Mouse (Mus musculus) T-helper 17 cell (primary cell): ENCODE results near the gene Adgrg3.

Experiments used
- in situ Hi-C, 2 experiments: fragments of 300-600 bp; cut with MboI, MseI; formaldehyde crosslinking; loops; 1 replicate in 1 of 2; 2 replicates in 1 of 2; pipeline ENCODE4 v1.15.1; 2025; ENCODE audit warnings: high pct_unique_total_duplicates in 2 of 2

The Adgrg3 gene

DNA sequence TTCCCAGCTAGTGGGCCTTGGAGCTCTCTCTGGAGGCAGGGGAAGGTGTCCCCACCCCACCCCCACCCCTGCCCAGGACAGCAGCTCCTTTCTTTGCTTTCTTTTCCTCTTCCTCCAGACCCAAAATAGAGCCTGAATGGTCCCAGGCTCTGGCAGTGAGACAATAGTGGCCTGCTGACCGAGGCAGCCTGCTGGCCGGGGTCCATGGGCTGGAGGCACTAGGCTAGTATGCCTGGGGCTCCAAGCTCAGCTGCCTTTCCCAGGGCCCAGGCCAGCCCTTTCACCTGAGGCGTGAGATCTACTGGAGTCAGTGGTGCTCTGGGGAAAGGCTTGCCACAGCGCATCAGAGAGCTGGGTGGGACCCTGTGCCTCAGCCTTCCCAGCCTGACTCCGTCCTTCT lies 25.0 kb upstream of the Adgrg3 start:
- in situ Hi-C loops = no loop called here

DNA sequence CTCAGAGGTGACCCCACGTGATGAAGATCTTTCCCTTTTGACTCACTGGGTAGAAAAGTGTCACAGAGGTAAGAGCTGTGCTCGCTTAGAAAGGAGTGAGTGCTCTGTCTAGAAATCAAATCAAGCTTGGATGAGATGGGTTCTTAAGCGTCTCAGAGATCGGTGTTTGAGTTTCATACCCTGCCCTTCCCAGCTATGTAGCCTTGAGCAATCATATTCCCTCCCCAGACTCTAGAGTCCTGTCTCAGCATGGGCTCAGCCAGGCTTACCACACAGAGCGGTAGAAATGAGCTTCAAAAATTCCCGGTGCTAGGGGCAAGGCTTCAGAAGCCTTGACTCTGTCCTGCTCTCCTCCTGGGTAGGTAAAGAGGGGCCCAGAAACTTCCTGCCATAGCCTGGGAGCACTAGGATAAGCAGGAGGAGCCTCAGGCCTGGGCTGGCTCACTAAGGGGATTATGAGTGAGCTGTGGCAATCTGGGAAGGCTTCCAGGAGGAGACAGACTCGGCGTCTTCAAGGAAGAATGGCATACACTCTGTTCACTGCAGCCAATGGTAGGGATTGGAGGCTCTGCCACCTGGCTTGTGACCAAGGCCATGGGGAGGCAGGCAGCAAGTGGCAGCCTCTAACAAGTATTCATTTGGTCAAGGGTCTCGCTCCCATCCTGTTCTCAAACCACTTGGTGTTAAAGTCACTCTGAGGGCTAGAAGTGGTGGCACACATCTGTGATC lies 24.3 kb upstream of the Adgrg3 start:
- in situ Hi-C loops = no loop called here

DNA sequence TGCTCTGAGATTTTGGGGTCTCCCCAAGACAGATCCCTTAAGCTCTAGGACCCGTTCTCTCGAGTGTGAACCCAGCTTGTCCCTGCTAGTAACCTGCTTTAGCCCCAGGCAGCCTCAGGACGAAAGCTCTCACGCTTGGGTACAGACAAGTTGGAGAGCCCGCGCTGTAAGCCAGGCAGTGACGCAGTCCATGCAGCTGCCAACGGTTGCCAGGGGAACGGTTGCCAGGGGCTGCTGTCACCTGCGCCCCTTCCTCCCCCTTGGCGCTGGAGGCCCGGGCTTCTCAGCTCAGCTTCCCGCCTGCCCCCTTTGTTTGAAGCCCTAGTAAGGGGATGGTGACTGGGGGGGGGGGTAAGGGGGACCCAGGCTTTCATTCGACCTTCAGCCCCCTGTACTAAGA lies 23.5 kb upstream of the Adgrg3 start:
- in situ Hi-C loops = no loop called here

DNA sequence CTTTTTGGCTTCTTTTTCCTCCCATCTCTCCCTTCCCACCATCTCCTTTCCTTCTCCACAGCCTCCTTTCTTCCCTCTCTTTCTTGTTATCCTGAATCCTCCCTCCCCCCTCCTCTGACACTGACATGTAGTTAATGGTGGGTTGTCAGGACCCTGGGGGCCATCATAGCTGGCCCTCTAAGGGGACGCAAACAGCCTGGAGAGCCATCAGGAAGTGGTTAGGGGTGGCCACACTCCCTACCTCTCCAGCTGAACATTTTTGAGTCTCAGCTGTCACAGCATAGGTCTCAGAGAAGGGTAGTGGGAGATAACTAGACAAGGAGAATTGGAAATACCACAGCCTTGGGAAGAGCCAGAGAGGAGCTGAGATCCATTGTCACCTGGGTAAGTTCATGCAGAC lies 23.0 kb upstream of the Adgrg3 start:
- in situ Hi-C loops = no loop called here

DNA sequence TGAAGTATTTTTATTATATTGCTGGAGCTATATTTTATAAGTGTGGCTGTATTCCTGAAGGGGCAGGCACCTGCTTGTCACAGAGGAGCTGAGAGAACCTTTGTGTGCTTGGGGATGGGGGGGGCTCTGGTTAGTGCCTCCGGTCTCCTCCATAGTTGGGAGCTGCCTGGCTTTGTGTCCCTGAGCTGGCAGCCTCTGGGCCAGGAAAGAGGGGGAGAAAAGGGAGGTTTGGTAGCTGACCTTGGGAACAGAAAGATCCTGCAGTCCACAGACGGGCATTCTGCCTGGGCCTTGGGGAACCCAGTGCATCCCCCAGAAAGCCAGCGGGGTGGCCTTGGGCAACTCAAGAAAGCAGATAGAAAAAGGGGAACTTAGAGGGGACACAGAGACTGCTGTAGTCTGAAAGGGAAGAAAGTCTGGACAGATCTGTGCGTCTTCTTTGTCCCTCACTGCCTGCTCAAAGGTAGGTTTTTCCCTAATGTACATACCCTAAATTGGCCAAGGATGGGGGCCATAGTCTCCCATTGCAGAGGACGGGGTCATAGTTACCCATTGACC lies 22.1 kb upstream of the Adgrg3 start:
- in situ Hi-C loops = loop anchor here (5.0 kb wide), 2 partner anchors 33 to 53 kb away; no protein-coding TSS in a partner anchor

DNA sequence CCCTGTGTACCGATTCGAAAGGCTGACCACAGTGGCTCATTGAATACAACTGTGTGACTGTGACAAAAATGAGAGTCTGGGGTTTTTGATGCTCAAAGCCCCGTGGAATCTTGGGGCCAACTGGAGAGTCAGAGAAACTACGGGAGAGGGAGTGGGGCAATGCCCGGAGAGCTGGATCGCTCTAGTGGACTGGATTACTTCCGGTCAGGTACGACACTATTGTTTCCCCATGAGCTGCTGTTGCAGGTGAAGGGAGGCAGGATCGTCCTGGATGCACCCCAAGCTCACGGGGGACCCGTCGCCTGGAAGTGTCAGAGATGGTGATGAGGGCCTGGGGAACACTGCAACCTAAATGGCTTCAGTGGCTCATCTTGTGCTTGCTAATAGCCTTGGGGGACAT lies 21.5 kb upstream of the Adgrg3 start:
- in situ Hi-C loops = loop anchor here (5.0 kb wide), 2 partner anchors 34 to 54 kb away; no protein-coding TSS in a partner anchor

DNA sequence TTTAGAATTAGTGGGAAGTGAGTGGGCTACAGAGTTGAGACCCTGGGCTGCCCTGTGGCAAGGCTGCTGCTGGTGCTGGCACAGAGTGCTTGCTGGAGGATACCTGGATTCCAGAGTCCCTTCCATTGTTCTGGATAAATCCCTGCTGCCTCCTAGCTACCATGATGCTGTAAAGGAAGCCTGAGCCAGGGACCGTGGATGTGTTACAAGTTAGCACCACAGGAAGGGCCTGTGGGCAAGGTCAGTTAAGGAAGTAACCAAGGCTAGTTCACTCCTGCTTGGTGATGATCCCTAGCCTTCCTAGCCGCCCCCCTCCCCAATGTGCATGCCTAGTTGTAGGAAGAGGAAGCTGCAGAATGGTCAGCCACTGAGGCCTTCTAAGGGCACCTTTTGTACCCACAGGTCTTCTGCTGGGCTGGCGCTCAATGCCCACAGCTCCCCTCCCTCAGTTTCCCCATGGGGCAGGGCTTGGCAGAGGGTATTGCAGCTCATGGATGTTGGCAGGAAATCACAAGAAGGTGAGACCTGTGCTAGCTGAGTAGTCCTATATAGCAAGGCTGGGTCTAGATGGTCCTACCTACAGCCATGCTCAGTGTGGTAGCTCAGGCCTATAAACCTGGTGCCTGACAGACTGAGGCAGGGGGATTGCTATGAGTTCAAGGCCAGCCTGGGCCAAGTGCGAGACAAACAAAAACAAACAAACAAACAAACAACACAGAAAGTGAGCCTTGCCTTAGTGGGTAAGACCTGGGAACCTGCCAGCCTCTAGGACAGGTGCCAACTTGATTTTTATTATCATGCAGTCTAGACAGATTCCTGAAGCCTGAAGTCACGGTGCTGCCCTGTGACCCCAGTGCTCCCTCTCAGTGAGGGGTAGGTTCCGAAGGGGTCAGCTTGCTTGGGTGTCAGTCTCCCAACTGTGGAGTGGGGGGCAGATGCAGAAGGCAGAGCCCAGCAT lies 20.3 kb upstream of the Adgrg3 start:
- in situ Hi-C loops = loop anchor here (5.0 kb wide), 2 partner anchors 35 to 55 kb away; no protein-coding TSS in a partner anchor

DNA sequence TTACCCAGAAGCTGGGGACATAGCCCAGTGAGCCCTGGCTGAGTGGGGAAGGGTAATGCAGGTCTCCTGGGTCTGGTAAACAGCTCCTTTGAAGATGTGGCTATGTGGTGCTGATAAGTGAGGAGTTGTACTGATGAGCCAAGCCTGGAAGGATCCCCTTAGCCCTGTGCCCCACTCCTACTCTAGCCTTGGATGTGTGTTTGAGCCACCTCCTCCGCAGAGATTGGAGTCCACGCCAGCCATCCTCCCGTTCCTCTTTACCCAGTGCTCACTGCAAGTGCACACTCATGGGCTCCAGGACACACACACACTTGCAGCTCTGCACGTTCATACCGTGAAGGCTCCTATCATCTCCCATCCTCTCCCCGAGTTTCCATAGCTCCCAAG lies 19.6 kb upstream of the Adgrg3 start:
- in situ Hi-C loops = loop anchor here (5.0 kb wide), 2 partner anchors 36 to 56 kb away; no protein-coding TSS in a partner anchor

DNA sequence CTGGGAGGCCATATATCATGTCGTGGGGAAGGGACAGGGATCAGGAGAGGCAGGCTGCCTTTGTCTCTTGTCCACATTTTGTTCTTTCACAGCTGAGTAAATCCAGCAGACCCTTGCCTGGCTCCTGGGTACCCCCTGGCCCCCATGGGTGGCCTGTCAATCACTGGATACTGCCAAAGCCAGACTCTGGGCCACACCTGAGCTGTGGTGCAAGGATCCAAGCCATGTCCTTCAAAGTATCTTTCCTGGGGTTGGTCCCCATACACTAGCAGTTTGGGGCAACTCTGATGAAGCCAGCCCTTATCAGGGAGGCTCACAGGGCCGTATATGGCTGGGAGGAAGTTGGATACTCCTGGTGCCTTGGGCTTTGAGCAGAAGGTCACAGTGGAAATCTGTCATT lies 19.1 kb upstream of the Adgrg3 start:
- in situ Hi-C loops = loop anchor here (5.0 kb wide), 2 partner anchors 36 to 56 kb away; no protein-coding TSS in a partner anchor

DNA sequence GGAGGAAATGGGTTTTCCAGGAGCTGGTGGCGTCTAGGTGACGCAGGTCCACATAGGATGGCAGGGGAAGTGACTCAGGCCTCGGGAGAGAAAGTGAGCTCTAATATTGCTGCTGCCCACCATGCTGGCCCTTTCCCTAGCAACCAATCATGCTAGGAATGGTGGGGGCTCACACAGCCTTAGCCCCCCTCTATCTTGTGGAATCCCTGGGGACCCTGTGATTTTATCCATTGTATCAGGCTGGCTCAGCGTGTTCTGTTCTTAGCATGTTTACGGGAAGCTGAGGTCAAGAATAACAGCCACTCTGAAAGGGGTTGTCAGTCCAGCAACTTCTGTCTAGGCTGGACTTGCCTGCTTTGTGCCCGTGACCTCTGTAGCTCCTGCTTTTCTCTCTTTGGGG lies 18.5 kb upstream of the Adgrg3 start:
- in situ Hi-C loops = loop anchor here (5.0 kb wide), 2 partner anchors 37 to 57 kb away; no protein-coding TSS in a partner anchor

DNA sequence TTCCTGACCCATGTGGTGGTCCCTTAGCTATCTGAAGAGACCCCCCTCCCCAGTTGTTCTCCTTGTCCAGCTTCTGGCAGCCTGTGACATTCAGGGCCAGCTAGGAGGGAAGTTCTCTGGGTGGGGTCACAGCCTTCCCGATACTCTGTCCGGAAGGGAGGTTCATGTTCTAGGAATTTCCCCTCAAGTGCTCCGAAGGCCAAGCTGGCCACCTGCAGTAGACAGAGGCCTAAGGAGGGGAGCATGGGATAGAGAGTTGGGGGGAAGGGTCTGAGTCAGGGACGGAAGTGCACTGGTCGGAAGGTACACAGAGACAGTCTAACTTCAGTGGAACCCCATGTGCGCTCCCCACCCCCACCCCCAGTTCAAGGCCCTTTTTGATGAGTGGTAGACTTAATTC lies 17.5 kb upstream of the Adgrg3 start:
- in situ Hi-C loops = loop anchor here (5.0 kb wide), 2 partner anchors 38 to 58 kb away; no protein-coding TSS in a partner anchor

DNA sequence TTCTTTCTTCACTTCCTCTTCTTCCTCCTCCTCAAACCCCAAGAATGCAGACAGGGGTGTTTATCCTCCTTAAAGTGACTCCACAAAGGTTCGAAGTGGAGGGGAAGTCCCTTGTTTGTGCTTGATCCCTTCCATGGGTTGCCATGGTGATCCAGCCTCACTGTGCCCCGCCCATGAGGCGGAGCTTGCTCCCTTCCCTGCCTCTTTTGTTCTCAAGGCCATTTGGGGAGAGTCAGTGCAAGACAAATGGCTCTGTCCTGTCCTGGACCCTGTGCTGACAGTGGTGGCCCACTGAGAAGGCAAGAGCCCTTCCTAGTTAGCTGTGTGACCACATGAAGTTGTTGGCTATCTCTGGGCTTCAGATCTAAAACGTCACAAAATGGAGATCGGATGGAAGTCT lies 16.8 kb upstream of the Adgrg3 start:
- in situ Hi-C loops = no loop called here

DNA sequence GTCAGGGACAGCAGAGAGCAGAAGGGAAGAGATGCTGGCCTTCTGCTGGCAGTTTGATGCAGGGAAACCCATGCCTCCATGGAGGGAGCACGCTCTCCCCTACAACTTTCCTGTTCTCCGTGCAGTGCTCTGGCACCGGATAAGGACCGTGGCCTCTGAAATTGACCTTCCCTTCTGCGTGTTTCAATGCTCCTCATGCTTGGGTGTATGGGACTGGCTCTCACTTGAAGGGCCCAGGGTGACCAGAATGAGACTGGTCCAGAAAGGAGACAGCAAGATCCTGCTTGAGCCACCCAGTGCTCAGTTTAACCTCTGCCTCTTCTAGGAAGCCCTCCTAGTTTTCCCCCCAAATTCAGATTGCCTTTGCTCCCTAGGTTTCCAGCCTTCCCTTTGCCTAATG lies 16.3 kb upstream of the Adgrg3 start:
- in situ Hi-C loops = no loop called here

DNA sequence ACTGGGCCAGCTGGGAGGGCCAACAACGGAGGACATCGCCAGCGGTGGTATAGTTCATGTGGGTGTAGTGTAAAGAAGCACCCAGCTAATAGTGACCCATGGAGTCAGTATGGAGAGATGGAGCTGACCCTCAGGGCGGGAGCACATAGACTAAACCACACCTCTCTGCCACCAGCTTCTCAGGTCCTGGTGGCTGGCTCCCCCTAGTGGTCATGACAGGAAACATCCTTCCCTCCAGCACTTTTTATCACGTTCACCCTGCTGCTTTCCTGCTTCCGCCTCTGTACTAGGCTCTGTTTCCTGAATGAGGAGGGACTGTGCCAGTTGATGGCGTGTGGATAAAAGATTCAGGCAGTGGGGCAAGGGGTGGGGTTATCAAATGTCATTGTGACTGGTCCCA lies 15.8 kb upstream of the Adgrg3 start:
- in situ Hi-C loops = no loop called here

DNA sequence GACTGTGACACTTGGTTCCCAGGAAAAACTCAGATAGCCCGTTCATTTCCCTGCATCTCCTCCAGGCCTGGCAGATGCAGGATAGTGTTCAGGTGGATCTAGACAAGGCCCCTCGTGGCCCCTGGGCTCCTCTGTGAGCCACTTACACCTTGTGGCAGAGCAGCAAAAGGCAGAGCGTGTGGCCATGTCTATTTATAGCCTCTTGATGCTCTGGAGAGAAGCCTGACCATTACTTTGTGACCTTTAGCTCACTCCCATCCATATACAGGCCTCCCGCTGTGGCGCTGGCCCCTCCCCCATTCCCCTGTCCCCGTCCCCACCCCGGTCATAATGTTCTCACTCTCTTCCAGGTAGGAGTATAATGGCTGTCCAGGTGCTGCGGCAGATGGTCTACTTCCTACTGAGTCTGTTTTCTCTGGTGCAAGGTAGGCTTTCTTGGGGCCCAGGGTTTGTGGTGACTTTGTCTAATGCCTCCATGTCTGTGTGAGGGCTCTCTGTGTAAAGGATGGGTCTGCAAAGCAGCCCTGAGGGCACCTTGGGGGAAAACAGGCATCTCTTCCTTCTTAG lies 15.3 kb upstream of the Adgrg3 start:
- in situ Hi-C loops = no loop called here

DNA sequence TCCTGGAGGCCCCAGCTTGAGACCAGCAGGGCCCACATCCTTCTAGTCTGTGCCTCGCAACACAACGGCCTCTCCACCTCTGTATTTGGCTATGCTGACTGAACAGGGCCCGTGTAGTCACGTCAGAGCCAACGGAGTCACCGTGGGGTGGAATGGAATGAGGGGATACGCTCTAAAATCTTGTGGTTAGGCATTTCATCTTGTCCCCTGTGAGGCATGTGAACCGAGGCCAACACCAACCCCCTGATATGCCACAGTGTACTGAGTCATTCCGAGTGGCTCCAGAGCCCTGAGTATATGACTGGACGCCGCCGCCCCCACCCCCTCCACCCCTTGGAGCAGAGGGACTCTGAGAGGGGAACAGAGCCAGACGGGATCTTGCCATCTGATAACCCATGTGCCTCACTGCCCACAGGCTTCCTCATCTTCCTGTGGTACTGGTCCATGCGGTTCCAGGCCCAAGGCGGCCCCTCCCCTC lies 5.0 kb upstream of the Adgrg3 start:
- in situ Hi-C loops = no loop called here

DNA sequence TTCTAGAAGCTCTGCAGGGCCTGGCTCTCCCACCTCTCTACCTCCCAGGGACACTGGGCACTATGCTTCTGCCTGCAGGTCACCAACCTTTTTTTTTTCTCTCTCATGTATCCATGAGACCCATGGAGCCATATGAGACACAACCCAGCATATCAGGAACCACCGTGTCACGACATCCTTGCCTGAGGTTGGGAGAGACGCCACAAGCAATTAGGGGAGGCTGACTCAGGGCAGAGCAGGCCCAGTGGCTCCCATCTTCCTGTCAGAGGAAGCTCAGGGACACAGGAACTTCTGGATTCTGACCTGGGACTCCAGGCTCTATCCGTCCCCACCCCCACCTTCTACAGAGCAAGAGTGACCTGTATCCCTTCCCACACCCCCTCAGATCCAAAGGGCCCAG lies 1.6 kb upstream of the Adgrg3 start:
- in situ Hi-C loops = no loop called here

DNA sequence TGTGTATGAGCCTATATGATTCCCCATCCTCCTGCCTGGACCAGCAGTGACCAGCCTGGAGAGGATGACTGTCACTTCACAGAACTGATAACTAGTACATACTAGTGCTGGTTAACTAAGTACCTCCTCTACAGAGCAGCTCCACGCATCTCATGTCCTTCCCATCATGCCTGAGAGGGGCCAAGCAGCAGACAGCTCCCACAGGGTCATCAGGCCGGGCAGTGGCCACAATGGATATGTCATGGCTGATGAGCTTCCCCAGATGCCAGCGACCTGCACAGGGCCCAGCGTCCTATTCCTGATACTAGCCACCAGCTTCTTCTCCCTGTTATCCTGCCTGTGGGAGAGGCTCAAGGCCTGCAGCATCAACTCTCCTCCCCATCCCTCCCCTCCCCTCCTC lies 808 bp upstream of the Adgrg3 start:
- in situ Hi-C loops = no loop called here

DNA sequence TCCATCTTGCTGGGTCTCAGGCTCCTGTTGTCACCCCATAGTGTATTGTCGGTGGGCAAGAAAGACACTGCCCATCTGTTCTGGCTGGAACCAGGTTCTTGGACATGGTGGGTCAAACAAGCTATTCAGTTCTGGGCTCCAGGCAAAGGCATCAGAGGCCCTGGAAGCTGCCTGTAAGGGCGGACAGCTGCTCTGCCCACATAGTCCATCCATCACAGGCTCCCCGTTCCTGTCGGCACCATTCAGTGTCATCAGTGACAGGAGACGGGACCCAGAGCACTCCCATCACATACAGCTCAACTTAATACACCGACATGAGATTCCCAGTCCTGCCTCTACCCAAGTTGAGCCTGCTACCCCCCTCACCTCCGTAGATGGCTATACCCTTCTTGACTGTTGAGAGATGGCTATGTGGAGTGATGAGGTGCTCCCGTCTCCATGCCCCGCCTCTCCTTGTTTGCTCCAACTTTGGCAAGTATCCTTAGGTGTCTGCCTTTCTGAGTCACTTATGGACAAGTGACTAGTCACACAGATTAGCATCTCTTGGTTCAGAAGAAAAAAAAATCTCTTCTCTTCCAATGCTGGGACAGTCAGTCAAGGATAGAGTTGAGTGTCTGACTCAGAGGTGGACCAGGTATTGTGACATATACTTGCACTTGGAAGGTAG lies 610 bp downstream of the Adgrg3 start:
- in situ Hi-C loops = no loop called here

DNA sequence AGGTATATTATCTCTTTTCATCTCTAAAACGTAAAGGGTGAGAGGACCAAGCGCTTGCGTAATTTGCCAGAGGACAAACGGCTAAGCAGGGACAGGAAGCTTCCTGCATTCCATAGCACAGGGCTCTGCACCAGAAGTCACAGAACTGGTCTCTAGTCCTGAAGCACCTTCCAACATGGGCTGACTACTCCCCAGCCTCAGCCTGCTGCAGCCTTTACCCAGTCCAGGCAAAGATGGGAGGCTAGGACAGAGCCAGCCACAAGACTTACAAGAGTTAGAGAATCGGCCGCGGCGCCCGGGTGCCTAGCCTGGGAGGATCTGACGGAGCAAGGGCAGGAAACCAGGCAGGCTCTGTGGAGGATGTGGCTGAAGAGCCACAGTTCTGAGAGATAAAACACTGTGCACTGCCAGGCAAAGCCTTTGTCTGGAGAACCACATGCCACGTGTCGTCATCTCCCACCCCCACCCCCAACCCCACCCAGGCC lies 2.8 kb downstream of the Adgrg3 start:
- in situ Hi-C loops = no loop called here

DNA sequence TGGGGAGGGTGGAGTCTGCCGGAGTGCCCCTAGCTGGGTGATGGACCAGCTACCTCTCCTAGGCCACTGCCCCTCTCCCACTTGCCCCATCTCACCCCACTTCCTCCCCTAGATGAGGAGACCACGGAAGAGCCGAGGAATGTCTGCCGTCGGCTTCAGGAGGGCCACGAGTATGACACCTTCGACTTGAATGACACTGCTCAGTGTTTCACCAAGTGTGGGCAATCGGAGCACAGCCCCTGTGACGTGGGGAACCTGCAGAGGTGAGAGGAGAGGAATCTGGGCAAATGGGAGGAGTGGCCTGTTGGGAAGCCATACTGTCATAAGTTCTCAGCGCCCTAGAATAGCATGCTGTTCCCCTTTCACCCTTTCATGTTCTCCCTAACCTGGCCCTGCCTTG lies 3.3 kb downstream of the Adgrg3 start:
- in situ Hi-C loops = no loop called here
